Mouse (Mus musculus): ENCODE results near the gene Vps52. TPM values are rescaled to one million over a fixed set of nuclear protein-coding genes. Genes with fewer than 3 reads are reported as not detected.
A peak's percentile ranks its signal among the peaks of the same experiment; 100 is the strongest.
"Not testable (repeated sequence)": the region's sequence is repeated elsewhere in the genome, so short reads cannot be mapped to it uniquely, and the experiment has no call there.

The Vps52 gene
- polyA plus RNA-seq, 3 experiments from 2014 or later = 27.6 to 30.0 (median 27.8) TPM

DNA sequence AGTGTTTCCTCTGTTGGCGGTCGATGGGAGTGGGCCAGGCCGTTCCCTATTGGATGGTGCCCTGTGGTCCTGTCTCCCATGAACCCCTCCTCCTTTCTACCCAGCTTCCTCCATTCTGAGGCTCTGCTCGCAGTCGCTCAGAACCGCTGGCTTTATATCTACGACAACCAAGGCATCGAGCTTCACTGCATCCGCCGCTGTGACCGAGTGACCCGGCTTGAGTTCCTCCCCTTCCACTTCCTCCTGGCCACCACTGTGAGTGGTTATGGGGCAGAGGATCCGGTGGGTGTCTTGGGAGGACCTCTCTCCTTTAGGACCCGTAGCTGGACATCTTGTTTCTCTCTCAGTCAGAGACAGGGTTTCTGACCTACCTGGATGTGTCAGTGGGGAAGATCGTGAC lies 12.2 kb upstream of the Vps52 start:
- no peak for ATAC-seq

DNA sequence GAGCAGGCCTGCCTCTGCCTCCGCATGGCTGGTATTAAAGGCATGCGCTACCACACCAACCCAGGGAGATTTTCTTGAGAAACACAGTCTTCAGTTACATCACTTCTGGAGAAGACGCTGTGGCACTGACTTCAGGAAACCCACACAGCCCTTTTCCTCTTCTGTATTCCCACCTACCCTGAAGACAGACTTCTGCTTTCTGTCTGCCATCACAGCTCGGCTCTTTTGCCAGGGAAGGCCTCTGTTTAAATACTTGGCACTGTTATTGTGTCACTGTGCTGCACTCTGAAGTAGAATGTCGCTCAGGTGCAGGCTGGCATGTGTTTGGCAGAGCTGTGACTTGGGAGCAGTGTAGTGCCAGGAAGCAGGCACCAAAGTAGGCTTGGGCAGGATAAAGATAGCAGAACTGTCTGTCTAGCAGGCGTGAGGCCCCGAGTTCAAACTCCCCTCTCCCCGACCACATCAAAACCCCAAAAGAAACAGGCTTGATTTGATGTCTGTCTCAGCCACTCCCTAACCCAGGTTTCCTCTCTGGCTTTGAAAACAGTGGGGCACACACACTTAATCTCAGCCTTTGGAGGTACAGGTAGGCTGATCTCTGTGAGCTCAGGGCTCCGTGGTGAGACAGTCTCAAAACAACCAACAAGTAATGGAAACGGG lies 8.1 kb upstream of the Vps52 start:
- ATAC-seq = peak; percentile 40

DNA sequence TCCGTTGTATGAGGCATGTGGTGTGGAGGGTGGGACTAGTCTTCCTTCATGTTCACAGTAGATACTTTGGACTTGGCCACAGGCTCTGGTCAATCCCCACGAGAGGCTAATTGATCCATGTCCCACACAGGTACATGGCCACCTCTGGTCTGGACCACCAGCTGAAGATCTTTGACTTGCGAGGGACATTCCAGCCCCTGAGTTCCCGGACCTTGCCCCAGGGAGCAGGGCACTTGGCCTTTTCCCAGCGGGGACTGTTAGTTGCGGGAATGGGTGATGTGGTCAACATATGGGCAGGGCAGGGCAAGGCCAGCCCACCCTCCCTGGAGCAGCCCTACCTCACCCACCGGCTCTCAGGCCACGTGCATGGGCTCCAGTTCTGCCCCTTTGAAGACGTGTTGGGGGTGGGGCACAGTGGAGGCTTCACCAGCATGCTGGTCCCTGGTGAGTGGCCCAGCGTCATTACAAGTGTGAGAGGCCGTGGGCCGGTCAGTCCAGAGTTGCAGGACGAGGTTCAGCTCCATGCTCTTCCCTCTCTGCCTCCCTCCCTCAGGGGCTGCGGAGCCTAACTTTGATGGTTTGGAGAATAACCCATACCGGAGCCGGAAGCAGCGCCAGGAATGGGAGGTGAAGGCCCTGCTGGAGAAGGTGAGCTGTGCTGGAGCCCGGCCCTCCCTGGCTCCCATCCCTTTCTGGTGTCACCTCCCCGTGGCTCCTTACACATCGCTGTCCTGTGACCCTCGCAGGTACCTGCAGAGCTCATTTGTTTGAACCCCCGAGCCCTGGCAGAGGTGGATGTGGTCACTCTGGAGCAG lies 7.3 kb upstream of the Vps52 start:
- no peak for ATAC-seq

DNA sequence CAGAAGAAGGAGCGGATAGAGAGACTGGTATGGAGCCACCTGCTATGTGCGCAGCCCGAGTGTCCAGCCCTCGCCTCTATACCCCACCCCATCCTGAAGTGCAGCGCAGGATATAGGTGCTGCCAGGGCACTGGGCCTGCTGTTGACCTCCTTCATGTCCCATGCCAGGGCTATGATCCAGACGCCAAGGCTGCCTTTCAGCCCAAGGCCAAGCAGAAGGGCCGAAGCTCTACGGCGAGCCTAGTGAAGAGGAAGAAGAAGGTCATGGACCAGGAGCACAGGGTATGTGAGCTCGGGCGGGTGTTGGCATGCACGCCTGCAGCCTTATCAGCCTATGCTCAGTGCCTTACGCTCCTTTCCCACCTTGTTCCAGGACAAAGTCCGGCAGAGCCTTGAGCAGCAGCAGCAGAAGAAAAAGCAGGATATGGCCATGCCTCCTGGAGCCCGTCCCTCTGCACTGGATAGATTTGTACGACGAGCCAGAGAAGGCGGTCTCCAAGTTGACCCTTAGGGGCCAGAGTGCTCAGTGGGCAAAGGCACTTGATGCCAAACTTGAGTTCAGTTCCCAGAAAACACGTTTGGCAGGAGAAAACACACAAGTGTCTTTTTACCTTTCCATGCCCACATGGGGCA lies 6.6 kb upstream of the Vps52 start:
- no peak for ATAC-seq

DNA sequence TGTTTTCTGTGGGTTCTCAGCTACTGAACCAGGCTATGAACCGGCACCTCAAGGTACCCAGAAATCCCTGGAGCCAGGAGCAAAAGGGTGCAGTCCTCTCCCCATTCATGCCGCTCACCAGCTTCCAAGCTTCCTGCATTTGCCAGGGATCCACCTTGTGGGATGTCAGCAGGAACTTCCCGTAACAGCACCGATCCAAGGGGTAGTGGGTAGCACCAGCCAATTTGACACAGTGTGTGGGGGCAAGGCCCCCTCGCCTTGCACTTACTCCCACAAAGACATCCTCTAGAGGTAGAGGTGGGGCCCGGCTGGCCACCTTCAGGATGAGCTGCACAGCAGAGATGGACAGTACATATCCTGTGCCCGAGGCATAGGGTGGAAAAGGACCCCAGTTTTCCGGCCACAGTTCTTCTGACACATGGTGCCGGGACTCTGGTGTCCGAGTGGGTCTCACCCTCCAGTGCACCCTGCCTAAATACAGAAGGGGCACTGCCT lies 5.4 kb upstream of the Vps52 start:
- no peak for ATAC-seq

DNA sequence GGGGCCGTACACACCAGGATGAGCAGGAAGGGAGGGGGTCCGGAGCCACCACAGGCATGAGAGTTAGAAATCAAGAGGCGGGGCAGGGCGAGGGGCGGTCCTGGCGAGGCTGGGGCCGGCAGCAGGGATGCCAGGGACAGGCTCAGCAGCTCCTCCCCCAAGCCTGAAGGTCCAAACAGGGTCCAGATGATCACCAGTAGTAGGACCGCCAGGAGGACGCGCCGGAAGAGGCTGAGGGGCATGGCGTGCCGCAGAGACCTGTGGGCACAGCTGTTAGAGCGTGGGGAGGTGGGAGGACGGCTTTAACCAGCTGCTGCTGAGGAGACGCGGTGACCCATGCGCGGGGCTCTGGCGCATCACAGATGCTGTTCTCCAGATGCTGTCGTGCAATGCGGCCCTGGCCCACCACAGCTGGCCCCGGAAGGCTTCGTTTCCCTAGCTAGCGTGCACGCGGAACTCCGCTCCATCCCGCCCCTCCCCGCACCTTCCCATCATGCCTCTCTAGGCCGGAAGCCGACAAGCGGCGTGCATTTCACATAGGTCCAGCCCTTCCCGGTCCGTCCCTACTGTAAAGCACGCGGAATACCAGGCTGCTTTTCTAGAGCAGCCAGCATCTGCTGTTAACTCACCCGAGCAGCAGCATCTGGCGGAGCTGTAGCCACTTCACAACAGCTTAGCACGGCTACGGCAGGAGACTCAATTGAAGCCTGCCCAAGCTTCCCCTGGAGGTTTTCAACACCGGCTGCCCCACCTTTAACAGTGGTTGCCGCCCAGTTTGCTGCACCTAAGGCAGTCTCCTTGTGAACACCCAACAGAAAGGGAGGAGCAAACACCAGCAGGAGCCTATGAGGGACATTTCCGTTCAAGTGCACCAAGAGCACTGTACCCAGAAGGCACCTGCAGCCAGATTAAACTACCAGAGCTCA lies 4.3 kb upstream of the Vps52 start, which contains the start of gene B3galt4:
Gene B3galt4 (minus strand): TSS at position 468 of the 926 bp plus-strand sequence.
- peak; percentile 66 for ATAC-seq

DNA sequence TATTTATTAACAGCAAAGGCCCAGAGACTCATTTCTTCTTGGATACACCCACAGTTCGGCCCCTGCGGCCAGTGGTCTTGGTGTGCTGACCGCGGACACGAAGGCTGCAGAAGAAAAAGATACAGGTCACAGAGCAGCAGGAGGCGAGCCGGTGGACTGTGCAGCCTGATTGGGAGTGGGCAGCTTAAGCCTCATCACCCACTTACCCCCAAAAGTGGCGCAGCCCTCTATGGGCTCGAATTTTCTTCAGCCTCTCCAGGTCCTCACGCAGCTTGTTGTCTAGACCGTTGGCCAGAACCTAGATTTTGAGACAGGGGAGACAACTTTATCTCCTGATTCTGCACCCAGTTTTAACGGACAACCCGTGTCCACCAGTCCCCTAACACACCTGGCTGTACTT lies 3.6 kb upstream of the Vps52 start:
- ATAC-seq = not testable (repeated sequence)

DNA sequence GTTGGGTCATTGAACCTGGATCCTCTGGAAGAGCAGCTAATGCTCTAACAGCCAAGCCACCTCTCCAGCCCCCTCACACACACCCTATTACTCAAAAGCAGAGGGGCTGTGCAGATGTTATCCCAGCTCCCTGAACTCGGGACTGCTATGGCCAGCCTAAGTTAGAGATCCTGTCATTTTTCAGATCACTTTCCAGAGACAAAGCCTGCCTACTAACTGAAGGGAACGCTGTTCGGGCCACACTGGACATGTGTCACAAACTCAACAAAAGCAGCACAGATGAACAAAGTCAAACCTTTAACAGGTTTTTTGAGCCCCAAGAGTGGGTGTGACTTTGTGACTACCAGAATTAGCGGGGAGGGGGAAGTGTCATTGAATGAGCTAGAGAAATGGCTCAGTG lies 2.7 kb upstream of the Vps52 start:
- no peak for ATAC-seq

DNA sequence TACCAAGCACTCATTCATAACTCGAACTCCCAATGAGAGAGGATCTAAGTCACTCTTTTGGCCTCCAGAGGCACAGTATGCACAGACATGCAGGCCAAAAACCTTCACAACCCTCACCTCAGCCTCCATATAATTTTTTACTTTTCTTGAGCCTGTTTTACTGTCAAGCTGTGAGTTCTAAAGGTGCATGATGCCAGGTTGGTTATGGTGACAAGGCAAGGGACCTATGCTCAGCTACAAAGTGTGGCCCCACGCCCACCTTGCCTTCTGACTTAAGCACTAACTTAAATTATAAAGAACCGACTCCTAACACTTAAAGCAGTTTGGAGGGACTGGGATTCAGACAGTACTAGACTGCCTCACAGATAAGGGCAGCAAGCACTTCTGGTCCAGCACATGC lies 2.3 kb upstream of the Vps52 start:
- ATAC-seq = no peak

DNA sequence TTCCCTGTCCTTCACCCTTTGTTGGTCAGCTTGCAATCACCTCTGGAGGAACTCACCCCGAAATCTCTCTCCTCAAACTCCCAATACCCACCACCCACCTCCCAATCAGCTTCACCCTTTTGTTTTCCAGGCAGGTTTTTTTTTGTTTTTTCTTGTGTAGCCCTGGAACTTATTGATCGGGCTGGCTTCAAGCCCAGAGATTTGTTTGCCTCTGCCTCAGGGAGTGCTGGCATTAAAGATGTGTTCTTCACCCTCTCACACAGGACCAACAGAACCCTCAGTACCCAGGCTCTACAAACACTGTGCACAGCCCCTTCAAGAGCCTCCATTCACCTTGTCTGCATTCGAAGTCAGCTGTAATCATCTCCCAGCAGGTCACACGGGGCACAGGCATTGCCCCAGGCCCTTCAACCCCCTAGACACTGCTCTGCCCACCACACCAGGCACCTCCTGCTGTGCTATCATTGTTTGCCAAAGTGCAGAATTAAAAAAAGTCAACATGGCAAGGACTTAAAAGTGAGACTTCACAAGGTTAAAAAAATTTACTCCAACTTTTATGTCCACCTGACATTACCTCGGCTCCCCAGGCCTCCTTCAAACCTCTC lies 1.5 kb upstream of the Vps52 start:
- no peak for ATAC-seq

DNA sequence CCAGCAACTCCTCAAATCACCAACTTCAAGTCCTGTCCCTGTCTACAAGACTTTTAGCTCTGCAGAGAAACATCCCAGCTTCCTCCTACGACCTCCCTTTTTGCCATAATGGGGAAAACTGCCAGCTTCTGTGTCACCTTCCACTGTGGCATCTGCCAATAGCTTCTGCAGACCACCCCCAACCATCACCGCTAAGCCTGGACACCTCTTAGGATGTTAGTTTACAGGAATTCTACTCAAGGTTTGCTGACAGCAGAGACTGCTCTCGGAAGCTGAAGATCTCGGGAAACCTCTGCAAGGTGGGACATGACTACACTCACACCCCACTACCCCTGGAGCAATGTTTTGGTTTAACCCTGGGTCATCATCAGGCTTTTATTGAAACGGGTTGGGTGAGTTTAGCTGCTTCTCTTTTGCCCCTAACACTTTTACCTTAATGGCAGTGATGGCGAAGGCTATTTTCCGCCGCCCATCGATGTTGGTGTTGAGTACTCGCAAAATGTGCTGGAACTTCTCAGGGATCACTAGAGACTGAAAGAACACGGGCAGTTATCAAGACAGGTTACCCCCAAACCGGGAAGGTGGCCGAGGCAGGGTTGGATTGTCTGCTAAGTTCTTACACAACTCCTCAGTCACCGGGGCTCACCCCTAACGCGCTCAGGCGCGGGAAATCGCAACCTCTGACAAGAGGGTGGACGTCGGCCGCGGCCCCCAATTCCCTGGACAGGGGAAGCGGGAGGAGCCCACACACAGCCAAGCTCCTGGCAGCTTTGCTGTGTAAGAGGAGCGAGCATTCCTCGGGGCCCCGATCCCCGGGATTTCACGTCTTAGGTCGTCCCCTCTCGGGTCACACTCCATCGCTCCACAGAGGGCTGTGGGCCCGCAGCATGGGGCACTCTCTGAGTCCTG lies 712 bp upstream of the Vps52 start:
- peak; percentile 3 for ATAC-seq

DNA sequence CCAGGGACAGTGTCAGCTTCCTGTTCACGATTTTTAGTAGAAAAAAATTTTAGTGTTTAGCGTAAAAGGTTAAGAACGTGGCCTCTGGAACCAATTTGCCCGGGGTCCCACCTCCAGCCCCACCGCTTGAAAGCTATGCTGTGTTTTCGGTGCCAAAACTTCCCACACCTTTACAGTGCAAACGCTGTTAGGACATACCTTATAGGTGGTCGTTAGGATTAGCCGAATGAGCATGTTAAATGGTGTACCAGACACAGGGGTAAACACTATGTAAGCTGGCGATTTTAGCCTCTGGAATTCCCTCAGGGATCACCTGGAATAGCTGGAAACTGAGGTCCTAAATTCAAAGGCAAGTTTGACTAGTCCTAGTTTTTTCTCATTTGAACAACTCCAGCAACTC lies 724 bp downstream of the Vps52 start:
- no peak for ATAC-seq

DNA sequence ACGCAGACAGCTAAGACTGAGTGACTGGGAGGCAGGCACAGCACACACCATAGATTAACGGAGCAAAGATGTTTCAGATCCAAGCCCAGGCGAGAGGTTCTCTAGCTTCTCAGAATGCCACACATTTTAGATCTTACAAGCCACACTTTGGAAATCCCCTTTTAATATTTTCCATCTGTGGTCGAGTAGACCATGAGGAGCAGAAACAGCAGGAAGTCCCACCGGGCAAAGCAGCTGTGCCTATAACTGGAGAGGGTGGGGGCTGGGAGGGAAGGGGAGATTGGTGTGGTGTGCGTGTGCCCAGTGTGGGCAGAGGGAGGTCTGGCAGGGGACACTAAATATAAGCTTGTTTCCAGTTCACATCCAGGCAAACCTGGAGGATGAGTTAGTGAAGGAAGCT lies 1.9 kb downstream of the Vps52 start:
- ATAC-seq = no peak

DNA sequence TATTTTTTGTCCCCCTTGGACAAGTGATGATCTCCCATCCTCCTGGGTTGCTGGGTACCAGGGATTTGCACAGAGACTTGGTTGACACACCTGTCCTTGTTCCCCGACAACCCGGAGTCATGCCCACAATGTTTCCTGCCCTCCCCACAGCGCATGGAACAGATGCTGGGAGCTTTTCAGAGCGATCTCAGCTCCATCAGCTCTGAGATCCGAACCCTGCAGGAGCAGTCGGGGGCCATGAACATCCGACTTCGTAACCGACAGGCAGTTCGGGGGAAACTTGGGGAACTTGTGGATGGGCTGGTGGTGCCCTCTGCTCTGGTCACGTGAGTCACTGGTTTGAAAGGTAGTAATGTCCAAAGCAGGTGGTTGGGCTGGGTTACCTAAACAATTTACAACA lies 2.8 kb downstream of the Vps52 start:
- no peak for ATAC-seq

DNA sequence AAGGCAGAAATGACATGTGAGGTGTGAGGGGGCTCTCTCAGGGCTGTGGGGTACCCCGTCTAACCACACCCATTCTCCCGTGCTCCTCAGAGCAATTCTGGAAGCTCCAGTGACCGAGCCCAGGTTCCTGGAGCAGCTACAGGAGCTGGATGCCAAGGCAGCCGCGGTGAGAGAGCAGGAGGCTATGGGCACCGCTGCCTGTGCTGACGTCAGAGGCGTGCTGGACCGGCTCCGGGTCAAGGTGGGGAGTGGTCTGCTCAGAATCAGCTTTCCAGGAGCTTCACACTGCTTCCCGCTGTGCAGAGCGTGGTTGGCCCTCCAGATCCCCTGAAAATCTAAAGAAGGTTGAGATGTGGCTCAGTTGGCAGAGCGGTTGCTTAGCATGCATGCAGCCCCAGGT lies 3.5 kb downstream of the Vps52 start:
- no peak for ATAC-seq

DNA sequence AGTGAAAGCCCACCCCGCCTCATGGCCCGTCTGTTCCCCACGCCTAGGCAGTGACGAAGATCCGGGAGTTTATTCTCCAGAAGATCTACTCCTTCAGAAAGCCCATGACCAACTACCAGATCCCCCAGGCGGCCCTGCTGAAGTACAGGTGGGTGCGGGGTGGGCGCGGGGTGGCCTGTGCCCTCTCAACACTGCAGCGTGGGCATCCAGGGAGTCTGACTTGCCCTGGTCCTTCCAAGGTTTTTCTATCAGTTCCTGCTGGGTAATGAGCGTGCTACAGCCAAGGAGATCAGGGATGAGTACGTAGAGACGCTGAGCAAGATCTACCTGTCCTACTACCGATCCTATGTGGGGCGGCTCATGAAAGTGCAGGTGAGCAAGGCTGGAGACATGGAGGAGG lies 4.3 kb downstream of the Vps52 start:
- ATAC-seq = no peak

DNA sequence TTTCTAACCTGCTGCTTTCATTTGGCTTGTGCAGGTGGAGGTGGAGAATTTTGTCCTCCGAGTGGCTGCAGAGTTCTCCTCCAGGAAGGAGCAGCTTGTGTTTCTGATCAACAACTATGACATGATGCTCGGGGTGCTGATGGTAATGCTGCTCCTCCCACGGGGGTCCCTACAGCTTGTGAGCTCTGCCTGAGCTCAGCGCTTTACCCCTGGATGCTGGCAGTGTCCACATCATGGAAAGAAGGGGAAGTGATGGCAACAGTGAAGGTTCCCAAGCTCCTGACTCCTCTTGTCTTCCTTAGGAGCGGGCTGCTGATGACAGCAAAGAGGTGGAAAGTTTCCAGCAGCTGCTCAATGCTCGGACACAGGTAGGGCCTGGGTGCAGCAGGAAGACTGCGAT lies 7.3 kb downstream of the Vps52 start:
- ATAC-seq = no peak

DNA sequence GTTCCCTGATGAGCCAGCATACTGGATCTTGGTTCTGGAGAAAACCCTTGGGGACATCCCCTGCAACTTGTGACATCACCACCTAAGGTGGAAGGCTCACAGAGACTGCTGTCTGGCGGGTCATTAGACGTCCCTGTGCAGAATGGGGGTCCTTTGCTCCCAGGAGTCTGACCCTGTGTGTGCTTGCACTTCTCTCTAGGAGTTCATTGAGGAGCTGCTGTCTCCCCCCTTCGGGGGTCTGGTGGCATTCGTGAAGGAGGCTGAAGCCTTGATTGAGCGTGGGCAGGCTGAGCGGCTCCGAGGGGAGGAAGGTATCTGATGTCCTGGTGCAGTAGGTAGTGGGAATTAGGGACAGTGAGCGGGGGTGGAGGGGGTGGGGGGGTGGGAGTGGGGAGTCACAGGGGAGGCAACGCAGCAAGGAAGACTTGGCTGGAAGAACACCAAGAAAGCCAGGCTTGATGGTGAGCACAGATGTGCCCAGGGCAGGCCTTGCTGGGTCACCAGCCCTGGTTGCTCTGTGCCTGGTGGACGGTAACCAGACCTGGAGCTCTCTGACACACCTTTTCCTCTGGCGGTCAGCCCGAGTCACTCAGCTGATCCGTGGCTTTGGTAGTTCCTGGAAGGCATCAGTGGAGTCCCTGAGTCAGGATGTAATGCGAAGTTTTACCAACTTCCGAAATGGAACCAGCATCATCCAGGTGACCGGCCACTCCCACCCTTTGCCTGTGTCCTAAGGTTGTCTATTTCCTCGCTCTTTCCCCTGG lies 9.7 kb downstream of the Vps52 start:
- ATAC-seq = no peak

DNA sequence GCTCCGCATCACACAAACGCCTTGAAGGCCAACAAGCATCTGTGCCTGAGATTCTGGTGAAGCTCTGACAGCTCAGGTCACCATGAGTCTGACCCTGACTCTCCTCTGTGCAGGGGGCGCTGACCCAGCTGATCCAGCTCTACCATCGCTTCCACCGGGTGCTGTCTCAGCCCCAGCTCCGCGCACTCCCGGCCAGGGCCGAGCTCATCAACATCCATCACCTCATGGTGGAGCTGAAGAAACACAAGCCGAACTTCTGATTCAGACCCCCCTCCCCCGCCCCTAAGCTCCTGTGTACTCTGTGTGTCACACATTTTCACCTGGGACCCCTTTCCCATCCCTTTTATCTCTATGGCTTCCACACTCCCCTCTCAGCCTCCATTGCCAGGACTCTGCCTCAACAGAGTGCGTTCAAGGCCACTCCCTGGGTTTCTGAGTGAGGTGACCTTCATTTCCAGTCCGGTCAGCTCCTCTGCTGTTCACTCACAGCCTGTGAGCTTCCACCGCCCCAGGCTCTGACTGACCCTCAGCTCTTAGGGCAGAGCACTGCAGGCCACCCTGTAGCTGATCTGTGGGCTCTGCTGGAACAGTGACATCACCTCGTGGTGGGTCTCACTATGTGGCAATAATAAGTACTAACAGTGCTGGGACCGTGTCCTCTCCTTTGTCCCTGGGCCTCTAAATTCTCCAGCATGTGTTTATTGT lies 10.4 kb downstream of the Vps52 start:
- no peak for ATAC-seq

DNA sequence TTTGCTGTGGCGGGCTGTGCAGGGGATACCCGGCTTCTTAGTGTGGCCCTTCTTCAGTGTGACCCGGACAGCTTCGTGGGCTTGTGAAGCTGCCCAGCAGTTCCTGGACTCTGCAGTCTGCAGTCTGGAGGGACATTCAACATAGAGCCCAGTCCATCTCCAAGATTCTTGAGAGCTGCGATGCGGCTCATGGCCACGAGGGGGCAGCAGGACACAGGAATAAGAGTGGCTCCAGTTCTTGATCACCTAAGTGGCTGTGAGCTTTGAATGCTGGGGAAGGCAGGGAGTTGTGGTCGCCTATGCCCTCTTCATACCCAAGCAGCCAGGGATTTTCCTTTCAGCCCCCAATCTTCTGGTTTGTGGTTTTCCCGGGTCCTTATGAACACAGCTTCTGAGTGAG lies 12.9 kb downstream of the Vps52 start:
- peak; percentile 87 for ATAC-seq
